Mouse (Mus musculus): ENCODE measurements at regions not wholly inside any gene's neighbourhood (a gene's known extent, or its start where the extent isn't known, plus 50 kb on each side); places are given as distances from the start of the nearest gene placed in this dataset.

- H3K9ac ChIP-seq (replicated peaks), result no peak overlapping the region
- WGBS (ENCODE audit: insufficient replicate concordance), result 65% methylated on average over 8 of the region's 8 CpGs
- DNase-seq (no peak), ATAC-seq (no peak)
- H3K36me3 ChIP-seq (replicated peaks; ENCODE audit: insufficient read depth, low read length), result no peaks in the 10 kb centered on the region
- H3K4me3 ChIP-seq (ENCODE audit: low read depth, low read length), result no peak overlapping the region
- H3K27ac ChIP-seq (ENCODE audit: low read depth), result no peak overlapping the region
- no peaks in the 10 kb centered on the region for H3K9me3 ChIP-seq (ENCODE audit: low read length)
- TF ChIP-seq EP300 (IDR thresholded peaks at IDR 0.05; ENCODE audit: low read depth), result no peak
- TF ChIP-seq CTCF (IDR thresholded peaks at IDR 0.05; ENCODE audit: low read depth), result no peak
- H3K4me1 ChIP-seq (ENCODE audit: insufficient read depth), result no peaks in the 10 kb centered on the region
- H3K27me3 ChIP-seq (ENCODE audit: insufficient read depth, low read length), result no peaks in the 10 kb centered on the region
- H3K4me2 ChIP-seq (ENCODE audit: low read depth, low read length), result no peak overlapping the region
These were observed 61.1 kb upstream of the Mpped2 start for GRCm38 (mm10) chr2:106631986-106632385.
